Mouse (Mus musculus) MEL (cell line): ENCODE measurements around the gene Garnl3.

ENCODE experiments used
- CTCF ChIP-seq, 3 experiments: IDR thresholded peaks in 2 of 3; conservative IDR thresholded peaks in 1 of 3; 2 replicates each; pipeline ENCODE4 v1.5.1; 2011 to 2012; ENCODE audit warnings: low read length in 3 of 3, low read depth in 2 of 3, mild to moderate bottlenecking in 2 of 3, improper control_type of control experiment in 1 of 3, inconsistent platforms in 1 of 3, mixed read lengths in 1 of 3, moderate library complexity in 1 of 3; ENCODE audit not compliant: control insufficient read depth in 1 of 3, insufficient read depth in 1 of 3, poor library complexity in 1 of 3, severe bottlenecking in 1 of 3
- E2F4 ChIP-seq: IDR thresholded peaks from 2 replicates; pipeline ENCODE4 v1.6.1; 2011; ENCODE audit warnings: low read depth, low read length, improper control_type of control experiment, borderline replicate concordance
- GATA1 ChIP-seq: IDR thresholded peaks from 2 replicates; pipeline ENCODE4 v1.6.1; 2011; ENCODE audit warnings: low read depth, low read length, improper control_type of control experiment
- HCFC1 ChIP-seq: IDR thresholded peaks from 2 replicates; pipeline ENCODE4 v1.6.1; 2012; ENCODE audit warnings: low read depth, mild to moderate bottlenecking, inconsistent platforms, low read length, improper control_type of control experiment, moderate library complexity
- KAT2A ChIP-seq: conservative IDR thresholded peaks from 2 replicates; pipeline ENCODE4 v1.6.1; 2012; ENCODE audit warnings: low read depth, low read length, improper control_type of control experiment, inconsistent platforms
- MAX ChIP-seq: IDR thresholded peaks from 2 replicates; pipeline ENCODE4 v1.6.1; 2011; ENCODE audit warnings: low read length, improper control_type of control experiment
- NELFE ChIP-seq: IDR thresholded peaks from 2 replicates; pipeline ENCODE4 v1.6.1; 2011; ENCODE audit warnings: low read depth, low read length, improper control_type of control experiment
- POLR2A ChIP-seq, 2 experiments: IDR thresholded peaks; 2 replicates each; pipeline ENCODE4 v1.6.1; 2011 to 2012; ENCODE audit warnings: low read length in 2 of 2, mild to moderate bottlenecking in 2 of 2, control low read depth in 1 of 2, improper control_type of control experiment in 1 of 2, low read depth in 1 of 2, moderate library complexity in 1 of 2; ENCODE audit not compliant: control insufficient read depth in 1 of 2, insufficient read depth in 1 of 2, poor library complexity in 1 of 2
- RAD21 ChIP-seq: IDR thresholded peaks from 2 replicates; pipeline ENCODE4 v1.6.1; 2011; ENCODE audit warnings: mild to moderate bottlenecking, low read depth, low read length, improper control_type of control experiment
- RCOR1 ChIP-seq: IDR thresholded peaks from 2 replicates; pipeline ENCODE4 v1.6.1; 2012; ENCODE audit warnings: low read depth, mild to moderate bottlenecking, inconsistent platforms, low read length, improper control_type of control experiment
- USF2 ChIP-seq, 2 experiments: IDR thresholded peaks; 2 replicates each; pipeline ENCODE4 v1.6.1; 2011 to 2012; ENCODE audit warnings: improper control_type of control experiment in 2 of 2, low read length in 2 of 2, borderline replicate concordance in 1 of 2, inconsistent platforms in 1 of 2, low read depth in 1 of 2, mild to moderate bottlenecking in 1 of 2; ENCODE audit not compliant: insufficient read depth in 1 of 2
- ZKSCAN1 ChIP-seq: IDR thresholded peaks from 2 replicates; pipeline ENCODE4 v1.6.1; 2012; ENCODE audit warnings: low read depth, mild to moderate bottlenecking, inconsistent platforms, low read length, improper control_type of control experiment, moderate library complexity

DNA sequence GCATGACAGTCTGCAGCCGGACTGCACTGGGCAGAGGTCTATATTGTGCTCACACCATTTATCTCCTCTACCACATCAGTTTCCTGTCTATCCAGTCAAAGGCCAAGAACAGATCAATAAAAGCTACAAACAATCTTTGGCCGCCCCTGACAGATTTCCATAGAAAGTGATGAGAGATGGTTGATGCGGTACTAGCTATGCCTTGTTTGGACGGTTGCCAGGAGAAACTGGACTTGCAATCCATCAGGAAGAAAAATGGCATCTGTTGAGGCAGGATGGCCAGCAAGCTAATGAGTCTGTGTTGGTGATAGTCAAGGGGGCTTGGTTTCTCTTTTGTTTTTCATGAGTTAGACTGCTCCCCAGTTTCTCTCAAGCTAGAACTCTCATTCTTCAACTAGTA, 51.3 kb downstream of the Garnl3 start:
- TF ChIP-seq USF2 (IDR thresholded peaks at IDR 0.05; ENCODE audit: borderline replicate concordance in 1 of 2, insufficient read depth in 1 of 2, low read depth in 1 of 2, low read length in 2 of 2) = no peak
- TF ChIP-seq HCFC1 = no peak
- no peak for TF ChIP-seq MAX
- TF ChIP-seq POLR2A (IDR thresholded peaks at IDR 0.05; ENCODE audit: control insufficient read depth in 1 of 2, insufficient read depth in 1 of 2, low read depth in 1 of 2, low read length in 2 of 2, poor library complexity in 1 of 2) = no peak
- TF ChIP-seq RCOR1 = no peak
- TF ChIP-seq RAD21 = no peak
- no peak for TF ChIP-seq NELFE
- TF ChIP-seq KAT2A = no peak
- no peak for TF ChIP-seq CTCF (IDR thresholded peaks at IDR 0.05 in 2 of 3, conservative IDR thresholded peaks at IDR 0.05 in 1 of 3; ENCODE audit: control insufficient read depth in 1 of 3, insufficient read depth in 1 of 3, low read depth in 2 of 3, low read length in 3 of 3, poor library complexity in 1 of 3, severe bottlenecking in 1 of 3)
- no peak for TF ChIP-seq GATA1
- no peak for TF ChIP-seq ZKSCAN1
- TF ChIP-seq E2F4 = no peak
